In the genomic region with DNA sequence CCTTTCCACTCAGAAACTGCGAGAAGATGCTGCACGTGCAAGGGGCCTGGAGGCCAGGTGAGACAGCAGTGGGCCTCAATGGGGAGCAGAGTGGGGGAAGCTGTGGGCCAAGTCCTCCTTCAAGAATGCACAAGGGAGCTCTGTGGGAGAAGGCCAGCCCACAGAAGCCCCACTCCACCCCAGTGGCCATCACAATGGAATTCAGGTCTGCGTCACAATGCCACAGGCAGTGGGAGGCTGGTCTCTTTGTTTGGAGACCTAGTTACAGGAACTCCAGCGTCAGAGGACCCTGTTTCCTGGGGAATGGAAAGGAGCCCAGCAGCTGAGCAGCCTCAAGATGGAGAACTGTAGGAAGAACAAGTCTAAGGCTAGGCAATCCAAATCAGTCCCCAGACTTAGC, we compare ENCODE assay signal across 1 mouse cellular context.
TF ChIP-seq lines count a peak whose summit lies in the region.

No protein-coding gene starts in this region.

TF ChIP-seq in CH12.LX, 34 proteins besides CTCF, POLR2A, EP300 and RAD21:
- TF ChIP-seq POLR2AphosphoS2 (IDR thresholded peaks at IDR 0.05; ENCODE audit: low read depth, low read length) (peak; percentile 41; the same call in 1 of the 2 replicates), ELF1 (IDR thresholded peaks at IDR 0.05; ENCODE audit: low read depth, low read length) (no peak)
